Mouse (Mus musculus) embryonic facial prominence, embryonic 11.5 days (tissue): Measurements from ENCODE around the gene Unc13d. TPM values are rescaled to one million over a fixed set of nuclear protein-coding genes. Genes with fewer than 3 reads are reported as not detected.
A peak's percentile ranks its signal among the peaks of the same experiment; 100 is the strongest.

Experiments used
- ATAC-seq: fragments of 200-750 bp; cut with Nextera tagmentation; replicated peaks from 2 replicates; pipeline ENCODE4 v1.8.0; 2017; ENCODE audit warnings: low read depth; ENCODE audit not compliant: insufficient number of reproducible peaks, low FRiP score, low TSS enrichment
- DNase-seq: peaks from one replicate; pipeline ENCODE4 v3.0.0-alpha.2; 2015; ENCODE audit warnings: low spot score
- H3K27ac ChIP-seq: fragments of 300-500 bp; sonication (generic); replicated peaks from 2 replicates; pipeline ENCODE4 v1.5.1; 2014; ENCODE audit warnings: mild to moderate bottlenecking, low read depth, low read length, control low read depth
- H3K27me3 ChIP-seq: fragments of 300-500 bp; sonication (generic); 2 replicates; pipeline ENCODE4 v1.6.1; 2014; ENCODE audit warnings: mild to moderate bottlenecking, low read length, moderate library complexity, mixed read lengths; ENCODE audit not compliant: control insufficient read depth, insufficient read depth
- H3K36me3 ChIP-seq: fragments of 300-500 bp; sonication (generic); replicated peaks from 2 replicates; pipeline ENCODE4 v1.6.1; 2014; ENCODE audit warnings: low read depth, mild to moderate bottlenecking, low read length, moderate library complexity, mixed read lengths; ENCODE audit not compliant: control insufficient read depth, insufficient read depth
- H3K4me1 ChIP-seq: fragments of 300-500 bp; sonication (generic); 2 replicates; pipeline ENCODE4 v1.6.1; 2014; ENCODE audit warnings: low read length, mixed read lengths; ENCODE audit not compliant: control insufficient read depth, insufficient read depth
- H3K4me2 ChIP-seq: fragments of 300-500 bp; sonication (generic); 2 replicates; pipeline ENCODE4 v1.6.1; 2014; ENCODE audit warnings: low read depth, mild to moderate bottlenecking, control low read depth, low read length, moderate library complexity
- H3K4me3 ChIP-seq: fragments of 300-500 bp; sonication (generic); 2 replicates; pipeline ENCODE4 v1.5.1; 2014; ENCODE audit warnings: low read depth, low read length, control low read depth
- H3K9ac ChIP-seq: fragments of 300-500 bp; sonication (generic); replicated peaks from 2 replicates; pipeline ENCODE4 v1.6.1; 2014; ENCODE audit warnings: mild to moderate bottlenecking, control low read depth, low read length
- H3K9me3 ChIP-seq: fragments of 300-500 bp; sonication (generic); replicated peaks from 2 replicates; pipeline ENCODE4 v1.6.1; 2016; ENCODE audit warnings: mild to moderate bottlenecking, low read length, inconsistent platforms, mixed read lengths; ENCODE audit not compliant: control insufficient read depth
- WGBS: fragments of 180-500 bp; shearing (Covaris S2); extraction: QIAGEN DNeasy Blood & Tissue Kit; methylation state at CpG from one replicate; pipeline ENCODE4 v1.1.7; 2014; 5-methylcytosine and 5-hydroxymethylcytosine counted together
- polyA plus RNA-seq: library from polyadenylated mRNA; unstranded; fragments of >200 nt; fragmentation: Nextera tagmentation; extraction: Ambion mirVana; gene quantifications from 2 replicates; pipeline ENCODE4 v1.2.1, GENCODE M21; 2014

The Unc13d gene
- polyA plus RNA-seq, 1 experiment from 2014 or later: 1.2 TPM

DNA sequence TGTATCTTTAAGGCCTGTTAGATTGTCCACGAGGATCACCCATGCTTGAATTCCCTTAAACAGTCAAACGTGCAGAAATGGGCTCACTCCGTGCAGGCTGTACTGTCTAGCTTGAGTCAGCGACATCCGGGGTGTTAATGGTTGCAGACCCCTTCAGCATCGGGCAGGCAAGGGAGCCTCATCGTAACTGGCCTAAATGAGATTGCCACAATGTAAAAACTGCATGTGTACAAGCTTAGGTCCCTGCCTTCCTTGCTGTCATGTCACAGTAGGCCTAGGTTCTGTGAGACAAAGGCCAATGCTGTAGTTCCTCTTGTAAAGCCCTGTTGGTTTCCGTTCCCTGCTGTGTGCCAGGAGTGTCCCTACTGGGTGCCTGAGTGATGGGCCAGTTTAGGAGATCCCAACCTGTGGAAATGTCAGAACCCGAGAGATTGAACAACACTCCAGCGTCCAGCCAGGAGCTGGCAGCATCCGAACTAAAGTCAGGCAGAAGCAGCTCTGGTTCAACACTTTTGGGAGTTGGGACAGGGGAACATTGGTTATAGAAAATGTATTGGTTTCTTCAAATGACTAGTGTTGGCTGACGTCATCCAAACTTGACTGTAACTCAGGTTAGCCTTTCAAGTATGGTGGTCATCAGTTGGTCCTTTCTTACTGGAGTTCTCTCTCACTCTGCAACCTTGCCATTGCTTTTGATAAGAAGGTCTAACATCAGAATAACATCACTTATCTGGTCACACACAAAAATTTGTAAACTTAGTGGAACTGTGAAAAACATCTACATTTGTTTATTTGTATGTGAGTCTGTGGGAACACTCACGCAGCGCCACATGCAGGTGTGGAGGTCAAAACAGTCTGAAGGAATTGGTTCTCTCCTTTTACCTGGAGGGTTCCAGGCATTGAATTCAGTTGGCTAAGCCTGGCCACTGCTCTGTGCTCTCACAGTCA lies 46.6 kb downstream of the Unc13d start:
- Histone ChIP-seq H3K36me3 (no peaks in the 10 kb centered on the region), H3K4me2 (peak overlapping the region; percentile 74), H3K27ac (peak overlapping the region; percentile 98), H3K4me1 (no peaks in the 10 kb centered on the region), H3K9ac (peak overlapping the region; percentile 92), H3K9me3 (no peaks in the 10 kb centered on the region), H3K27me3 (no peaks in the 10 kb centered on the region), H3K4me3 (peak overlapping the region; percentile 68)
- ATAC-seq: peak; percentile 17; the same call in 1 of the 2 replicates
- peak; percentile 27 for DNase-seq
- WGBS: 27% methylated on average over 14 of the region's 14 CpGs

DNA sequence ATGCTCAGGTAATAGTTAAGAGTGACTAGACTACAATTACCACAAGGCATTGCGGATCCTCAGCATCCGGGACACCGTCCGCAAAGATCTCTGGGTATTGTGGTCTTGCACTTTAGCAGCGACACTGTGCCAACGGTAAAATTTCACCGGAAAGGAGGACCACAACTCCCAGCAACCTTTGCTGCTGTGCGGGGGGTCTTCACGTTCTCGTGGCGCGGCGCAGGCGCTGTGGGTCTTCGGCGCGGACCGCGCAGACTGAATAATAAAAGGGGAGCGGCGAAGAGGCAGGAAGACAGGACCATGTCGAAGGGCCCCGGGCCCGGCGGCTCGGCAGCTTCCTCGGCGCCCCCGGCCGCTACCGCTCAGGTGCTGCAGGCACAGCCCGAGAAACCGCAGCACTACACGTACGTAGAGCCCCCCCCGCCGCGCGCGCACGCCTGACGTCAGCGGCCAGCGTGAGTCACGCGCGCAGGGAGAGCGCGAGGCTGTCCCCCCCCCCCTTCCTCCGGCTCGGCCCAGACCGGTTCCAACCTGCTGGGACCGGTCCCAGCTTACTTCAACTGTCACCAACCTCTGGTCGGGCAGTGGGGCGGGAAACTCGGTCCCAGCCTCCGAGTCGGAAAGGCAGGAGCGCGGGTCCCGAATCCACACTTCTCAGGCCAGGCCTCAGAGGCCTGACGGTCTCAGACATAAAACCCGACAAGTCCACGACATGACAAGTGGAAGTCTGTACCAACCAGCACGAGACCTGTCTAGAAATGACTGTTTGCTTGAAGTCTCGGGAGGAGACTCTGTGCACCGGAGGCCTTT lies 47.5 kb downstream of the Unc13d start, which contains the start of gene Unk:
Gene Unk (plus strand): TSS at position 235 of the 810 bp plus-strand sequence.
- DNase-seq (peak; percentile 99), ATAC-seq (peak; percentile 93)
- Histone ChIP-seq H3K9me3 (no peaks in the 10 kb centered on the region), H3K9ac (peak within 1 kb of the TSS; percentile 92), H3K4me3 (peak within 1 kb of the TSS; percentile 68), H3K4me2 (peak within 1 kb of the TSS; percentile 74), H3K4me1 (no peaks in the 10 kb centered on the region), H3K27ac (peak within 1 kb of the TSS; percentile 98), H3K27me3 (no peaks in the 10 kb centered on the region), H3K36me3 (no peaks in the 10 kb centered on the region)
- under 1% methylated on average over 67 of the region's 67 CpGs for WGBS

DNA sequence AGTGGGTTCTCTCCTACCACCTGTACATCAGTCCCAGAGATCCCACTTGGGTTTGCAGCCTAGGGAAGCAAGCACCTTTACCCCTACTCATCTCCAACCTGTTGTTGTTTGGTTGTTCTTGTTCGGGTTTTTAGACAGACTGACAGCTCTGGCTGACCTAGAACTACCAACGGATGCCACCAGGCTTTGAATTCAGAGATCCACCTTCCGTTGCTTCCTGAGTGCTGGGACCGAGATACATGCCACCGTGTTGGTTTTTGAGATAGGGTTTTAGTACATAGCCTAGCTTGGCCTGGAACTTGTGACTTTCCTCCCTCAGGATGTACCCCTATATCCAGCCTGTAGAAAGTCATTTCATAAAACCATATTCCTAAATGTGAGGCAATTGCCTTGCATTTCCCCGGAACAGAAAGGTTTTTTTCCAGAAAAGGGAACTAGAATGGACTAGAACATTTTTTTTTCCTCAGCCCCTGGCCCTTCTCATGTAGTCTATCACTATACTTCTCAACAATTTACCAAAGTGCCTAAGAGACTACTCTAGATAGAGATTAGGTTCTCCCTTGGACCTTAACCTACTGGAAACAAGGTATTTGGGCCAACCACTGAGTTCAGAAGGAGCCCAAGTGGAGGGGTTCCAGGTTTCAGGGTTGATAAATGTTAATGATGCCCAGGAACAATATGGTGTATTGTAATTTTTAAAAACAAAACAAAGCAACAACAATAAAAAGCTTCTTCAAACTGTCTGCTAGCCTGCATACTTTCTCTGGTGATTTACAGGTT lies 48.5 kb downstream of the Unc13d start:
- no peaks in the 10 kb centered on the region for H3K4me1 ChIP-seq
- no peaks in the 10 kb centered on the region for H3K9me3 ChIP-seq
- H3K36me3 ChIP-seq: no peaks in the 10 kb centered on the region
- peak overlapping the region; percentile 68 for H3K4me3 ChIP-seq
- 85% methylated on average over 6 of the region's 6 CpGs for WGBS
- H3K4me2 ChIP-seq: peak overlapping the region; percentile 65
- H3K27me3 ChIP-seq: no peaks in the 10 kb centered on the region
- no peak for DNase-seq
- no peak overlapping the region for H3K27ac ChIP-seq
- no peak; the same call in 1 of the 2 replicates for ATAC-seq
- peak overlapping the region; percentile 39 for H3K9ac ChIP-seq

DNA sequence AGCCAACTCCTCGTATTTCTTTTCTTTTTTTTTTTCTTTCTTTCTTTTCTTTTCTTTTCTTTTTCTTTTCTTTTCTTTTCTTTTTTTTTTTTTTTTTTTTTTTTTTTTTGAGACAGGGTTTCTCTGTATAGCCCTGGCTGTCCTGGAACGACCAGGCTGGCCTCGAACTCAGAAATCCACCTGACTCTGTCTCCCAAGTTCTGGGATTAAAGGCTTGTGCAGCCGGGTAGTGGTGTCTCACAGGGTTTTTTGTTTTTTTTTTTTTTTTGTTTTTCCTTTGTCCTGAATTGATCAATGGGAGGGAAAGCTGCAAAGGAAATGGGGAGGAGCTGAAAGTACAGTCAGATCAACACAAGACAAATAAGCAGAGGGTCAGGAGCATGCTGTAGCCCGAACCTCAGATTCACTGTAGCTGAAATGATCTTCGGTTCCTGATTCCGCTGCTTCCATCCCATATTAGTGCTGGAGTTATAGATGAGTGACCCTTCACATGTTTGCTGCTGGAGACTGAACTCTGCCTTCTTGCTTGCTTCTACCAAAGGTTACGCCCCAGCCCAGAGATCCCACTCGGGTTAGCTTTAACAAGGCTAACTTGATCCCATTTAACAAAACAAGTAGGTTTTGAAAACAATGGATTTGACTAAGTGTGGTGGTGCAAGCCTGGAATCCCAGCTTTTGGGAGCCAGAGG lies 49.4 kb downstream of the Unc13d start:
- DNase-seq (no peak), ATAC-seq (no peak)
- H3K36me3 ChIP-seq: no peaks in the 10 kb centered on the region
- H3K4me2 ChIP-seq: no peak overlapping the region
- no peaks in the 10 kb centered on the region for H3K9me3 ChIP-seq
- no peaks in the 10 kb centered on the region for H3K4me1 ChIP-seq
- no peak overlapping the region for H3K4me3 ChIP-seq
- no peak overlapping the region for H3K27ac ChIP-seq
- H3K9ac ChIP-seq: no peak overlapping the region
- no peaks in the 10 kb centered on the region for H3K27me3 ChIP-seq
- 82% methylated on average over 9 of the region's 9 CpGs for WGBS

DNA sequence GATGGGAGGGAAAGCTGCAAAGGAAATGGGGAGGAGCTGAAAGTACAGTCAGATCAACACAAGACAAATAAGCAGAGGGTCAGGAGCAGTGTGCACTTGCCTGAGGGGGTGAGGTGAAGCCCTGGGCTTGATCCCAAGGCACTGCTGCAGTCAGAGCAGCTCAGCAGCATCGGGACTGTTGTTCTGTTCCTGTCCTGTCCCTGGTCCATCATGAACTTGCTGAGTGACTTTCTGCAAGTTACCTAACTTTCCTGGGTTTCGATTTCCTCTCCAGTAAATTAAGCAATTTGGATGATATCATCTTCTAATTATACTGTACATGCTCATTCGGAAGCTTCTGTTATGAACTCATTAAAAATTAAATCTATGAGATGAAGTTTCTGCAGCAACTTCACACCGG lies 50.0 kb downstream of the Unc13d start, which contains the start of gene H3f3b:
Gene H3f3b (minus strand): TSS at position 207 of the 400 bp plus-strand sequence.
- no peak for ATAC-seq
- Histone ChIP-seq H3K4me2 (no peak within 1 kb of the TSS), H3K36me3 (no peaks in the 10 kb centered on the region), H3K4me1 (no peaks in the 10 kb centered on the region), H3K9me3 (no peaks in the 10 kb centered on the region), H3K27ac (no peak within 1 kb of the TSS), H3K9ac (no peak within 1 kb of the TSS), H3K27me3 (no peaks in the 10 kb centered on the region), H3K4me3 (no peak within 1 kb of the TSS)
- DNase-seq: no peak
- 72% methylated on average over 4 of the region's 4 CpGs for WGBS

DNA sequence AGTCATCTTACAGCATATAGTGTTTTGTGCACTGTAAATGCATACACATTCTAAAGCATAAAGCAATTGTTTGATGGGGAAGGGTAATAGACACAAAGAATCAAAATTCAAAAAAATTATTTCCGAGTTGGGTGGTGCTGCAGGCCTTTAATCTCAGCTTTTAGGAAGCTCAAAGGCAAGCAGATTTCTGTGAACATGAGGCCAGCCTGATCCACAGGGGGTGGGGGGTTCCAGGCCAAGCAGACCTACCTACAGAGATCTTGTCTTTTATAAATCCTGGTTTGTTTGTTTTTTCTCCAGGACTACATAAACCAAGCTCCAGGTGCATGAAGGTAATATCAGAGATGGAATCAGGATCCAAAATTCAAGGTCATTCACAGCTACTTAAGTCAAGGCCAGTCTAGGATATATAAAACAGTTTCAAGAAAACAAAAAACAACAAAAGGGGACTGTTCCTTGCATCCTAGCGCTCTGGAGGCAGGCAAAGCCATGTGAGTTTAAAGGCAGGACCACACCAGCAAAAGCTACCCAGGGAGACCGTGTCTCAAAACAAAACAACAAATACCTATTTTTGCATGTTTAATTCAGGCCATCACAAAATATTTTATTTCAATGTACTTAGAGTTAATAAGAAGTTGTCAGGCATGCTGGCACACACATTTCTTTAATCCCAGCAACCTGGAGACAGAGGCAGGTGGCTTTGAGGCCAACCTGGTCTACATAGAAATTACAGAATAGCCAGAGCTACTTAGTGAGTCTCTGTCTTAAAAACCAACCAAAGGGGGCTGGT lies 52.5 kb downstream of the Unc13d start:
- Histone ChIP-seq H3K4me3 (no peak overlapping the region), H3K9ac (no peak overlapping the region), H3K27ac (no peak overlapping the region), H3K9me3 (no peaks in the 10 kb centered on the region), H3K4me1 (no peaks in the 10 kb centered on the region), H3K27me3 (no peaks in the 10 kb centered on the region), H3K4me2 (no peak overlapping the region), H3K36me3 (no peaks in the 10 kb centered on the region)
- 87% methylated on average over 3 of the region's 3 CpGs for whole genome bisulfite sequencing
- no peak for ATAC-seq
- DNase-seq: no peak
